Mouse (Mus musculus): ENCODE results near the gene Spdya.
"Not testable (repeated sequence)": the region's sequence is repeated elsewhere in the genome, so short reads cannot be mapped to it uniquely, and the experiment has no call there.

The Spdya gene

DNA sequence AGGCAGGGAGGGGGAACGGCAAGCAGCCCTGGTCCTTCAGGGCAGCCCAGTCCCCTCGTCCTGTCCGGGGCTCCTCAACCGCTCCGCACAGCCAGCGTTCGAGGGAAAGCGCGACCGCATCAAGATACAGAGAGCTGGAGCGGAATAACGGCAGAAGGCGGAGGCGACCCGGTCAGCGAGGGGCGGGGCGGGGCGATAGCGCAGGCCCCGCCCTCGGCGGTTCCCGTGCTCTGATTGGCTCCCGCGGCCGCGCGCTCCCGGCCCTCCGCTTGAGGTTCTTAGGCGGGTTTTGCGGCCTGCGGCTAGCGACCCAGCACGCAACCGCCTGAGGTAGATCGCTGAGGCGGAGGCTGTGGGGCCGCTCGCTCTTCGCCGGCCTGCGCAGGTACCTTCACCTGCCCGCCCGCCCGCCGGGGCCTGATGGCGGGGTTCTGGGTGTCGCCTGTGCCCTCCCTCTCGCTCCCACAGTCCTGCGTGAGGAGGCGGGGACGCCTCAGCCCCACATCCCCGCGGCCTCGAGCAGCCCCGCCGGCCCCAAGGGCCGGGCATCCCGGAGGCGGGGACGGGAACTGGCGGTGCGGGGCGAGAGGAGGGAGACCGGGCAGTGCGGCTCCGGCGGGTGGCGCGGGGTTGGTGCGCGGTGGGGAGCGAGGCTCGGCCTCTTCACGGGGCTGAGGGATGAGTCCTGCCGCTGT lies at the start of gene Spdya:
Gene Spdya, plus strand, starts transcription at position 305 of the 695 bp plus-strand sequence.
- DNase-seq: peak; percentile 77 to 79

- no peak for DNase-seq
Observed at GRCm38 (mm10) chr17:71506832-71507231, 45.0 kb upstream of the Spdya start.

DNA sequence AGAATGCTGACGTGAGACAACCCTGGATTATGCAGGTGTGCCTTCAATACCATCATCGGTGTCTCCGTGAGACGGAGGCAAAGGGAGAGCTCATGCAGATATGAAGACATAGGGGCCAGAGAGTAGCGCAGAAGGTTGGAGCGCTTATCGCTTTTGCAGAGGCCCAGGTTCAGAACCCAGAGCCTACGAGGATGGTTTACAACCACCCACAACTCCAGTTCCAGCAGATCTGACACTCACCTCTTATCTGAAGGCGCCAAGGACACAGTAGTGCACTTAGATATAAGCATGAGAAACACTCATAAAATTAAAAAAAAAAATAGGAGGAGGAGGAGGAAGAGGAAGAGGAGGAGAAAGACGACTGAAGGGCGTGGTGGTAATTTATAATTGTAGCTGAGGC lies 41.6 kb upstream of the Spdya start:
- no peak for DNase-seq

GRCm38 (mm10) chr17:71526302-71526708 lies 25.6 kb upstream of the Spdya start:
- DNase-seq: no peak

DNA sequence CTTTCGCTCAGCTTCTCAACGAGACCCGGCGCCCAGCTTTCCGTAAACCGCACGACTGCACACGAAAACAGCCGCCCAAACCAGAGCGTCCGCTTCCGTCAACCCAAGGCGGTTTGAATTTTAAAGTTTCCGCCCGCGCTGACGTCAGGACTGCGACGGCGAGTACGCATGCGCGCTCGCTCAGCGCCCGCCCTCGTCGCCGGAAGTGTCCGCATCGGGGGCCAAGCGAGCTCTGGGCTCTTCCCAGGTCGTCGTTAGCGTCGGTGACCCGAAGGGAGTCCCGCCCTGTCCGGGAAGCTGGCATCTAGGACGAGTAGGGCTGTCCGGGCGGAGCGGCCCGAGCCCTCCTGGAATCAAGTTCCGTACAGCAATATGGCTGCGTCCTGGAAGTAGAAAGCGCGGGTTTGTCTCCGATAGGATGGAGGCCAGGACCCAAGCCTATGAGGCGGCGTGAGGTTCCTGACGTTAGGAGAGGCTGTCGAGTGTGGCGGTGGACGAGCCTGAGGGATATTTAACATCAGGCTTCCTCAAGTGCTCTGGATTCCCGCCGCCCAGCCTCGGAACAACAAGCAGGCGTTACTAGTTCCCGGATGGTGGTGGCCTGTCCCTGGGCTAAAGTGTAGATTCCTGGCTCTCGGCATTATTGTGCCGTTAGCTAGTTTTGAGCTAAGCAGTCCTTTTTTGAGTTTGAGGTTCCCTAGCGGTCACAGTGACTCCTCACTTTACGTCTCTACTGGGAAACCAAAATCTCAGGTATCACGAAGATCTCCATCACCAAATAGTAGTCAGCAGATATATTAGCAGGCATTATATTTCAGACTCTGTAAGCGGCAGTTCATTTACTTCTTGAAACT lies 24.9 kb upstream of the Spdya start, which contains the start of gene Ndc80:
Gene Ndc80, minus strand, starts transcription at position 147 of the 854 bp plus-strand sequence.
- DNase-seq: peak; percentile 87

- DNase-seq: no peak
Observed at GRCm38 (mm10) chr17:71528042-71528441, 23.8 kb upstream of the Spdya start.

- DNase-seq: not testable (repeated sequence)
Observed at GRCm38 (mm10) chr17:71535595-71535994, 16.3 kb upstream of the Spdya start.

DNA sequence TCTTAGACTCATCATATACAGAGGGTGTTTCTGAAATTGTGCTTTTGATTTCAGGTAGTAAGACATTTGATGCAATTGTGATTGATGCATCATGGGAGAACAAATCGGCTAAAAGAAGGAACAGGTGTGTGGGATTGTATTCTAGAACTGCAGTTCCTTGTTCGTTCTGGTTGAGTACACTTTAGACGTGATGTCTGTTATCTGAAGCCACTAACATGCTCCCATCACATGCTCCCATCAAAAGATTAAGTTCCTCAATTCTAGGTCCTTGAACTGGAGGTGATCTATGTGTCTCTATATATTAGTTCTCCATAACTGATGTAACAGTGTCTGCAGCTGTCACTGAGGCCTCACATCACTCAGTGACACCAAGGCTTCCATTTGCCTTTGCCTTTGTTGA lies 14.7 kb upstream of the Spdya start:
- DNase-seq: no peak

DNA sequence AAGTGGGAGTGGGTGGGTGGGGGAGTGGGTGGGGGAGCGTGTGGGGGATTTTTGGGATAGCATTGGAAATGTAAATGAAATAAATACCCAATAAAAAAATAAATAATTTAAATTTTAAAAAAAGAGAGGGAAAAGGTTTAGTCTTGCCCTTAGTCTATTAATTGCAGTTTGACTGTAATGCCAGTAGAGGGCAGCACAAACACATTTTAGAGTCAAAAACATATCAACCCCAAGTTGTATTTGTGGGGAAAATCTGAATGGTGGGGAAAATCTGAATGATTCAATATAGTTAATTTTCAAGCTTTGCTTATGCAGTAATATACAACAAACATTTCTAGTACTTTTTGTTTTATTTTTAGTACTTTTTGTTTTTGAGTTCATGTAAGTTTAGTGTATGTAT lies 3.3 kb upstream of the Spdya start:
- no peak for DNase-seq

- DNase-seq: no peak
Observed at GRCm38 (mm10) chr17:71551350-71551749, 511 bp upstream of the Spdya start.

GRCm38 (mm10) chr17:71552901-71553300 lies 1.0 kb downstream of the Spdya start:
- DNase-seq: no peak

DNA sequence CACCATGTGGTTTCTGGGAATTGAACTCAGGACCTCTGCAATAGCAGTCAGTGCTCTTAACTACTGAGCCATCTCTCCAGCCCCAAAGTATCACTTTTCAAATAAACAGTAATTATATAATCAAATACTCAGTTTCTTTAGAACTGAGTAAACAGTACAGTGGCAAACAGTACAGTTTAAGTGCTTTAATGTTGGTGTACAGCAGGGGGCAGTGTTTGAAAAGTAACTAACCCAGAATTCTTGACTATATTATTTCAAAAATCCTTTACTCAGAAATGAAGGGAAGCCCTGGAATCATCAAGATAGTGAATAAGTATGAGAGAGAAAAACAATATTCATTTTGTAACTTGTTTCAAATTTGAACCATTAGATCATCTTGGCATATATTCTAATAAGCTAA lies 9.8 kb downstream of the Spdya start:
- DNase-seq: no peak

GRCm38 (mm10) chr17:71579176-71579705 lies 27.4 kb downstream of the Spdya start:
- DNase-seq: no peak

DNA sequence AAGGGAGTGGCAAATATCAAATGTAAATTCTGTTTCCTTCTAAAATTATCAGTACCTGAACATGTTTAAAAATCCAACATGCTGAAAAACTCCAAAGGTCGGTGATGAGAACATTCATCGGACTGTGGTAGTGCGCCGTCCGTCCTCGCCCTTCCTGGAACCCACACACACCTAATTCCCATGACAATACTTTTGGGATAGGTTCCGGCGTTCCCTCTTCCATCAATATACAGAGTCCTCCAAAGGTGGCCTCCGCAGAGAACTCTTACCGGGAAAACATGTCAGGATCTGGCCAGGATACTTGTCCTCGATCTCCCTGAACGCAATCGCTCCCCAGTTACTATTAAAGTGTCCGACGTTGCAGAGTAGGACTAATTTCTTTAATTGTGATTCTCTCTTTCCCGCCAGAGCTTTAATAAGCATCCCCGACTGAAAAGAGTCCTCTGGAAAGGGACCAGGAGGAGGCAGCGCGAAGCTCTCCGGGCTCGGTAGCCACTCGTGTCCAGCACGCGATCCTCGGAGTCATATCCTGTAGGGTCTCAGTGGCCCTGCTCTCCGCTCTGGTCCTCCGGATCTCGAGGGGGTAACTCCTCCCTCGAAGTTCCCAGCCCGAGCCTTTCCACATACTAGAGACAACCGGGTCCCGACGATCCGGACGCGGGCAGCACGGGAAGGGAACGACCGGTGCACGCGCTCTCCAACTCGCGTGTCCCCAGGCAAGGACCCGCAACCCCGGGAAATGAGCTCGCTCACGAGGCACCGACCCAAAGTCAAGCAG lies 46.2 kb downstream of the Spdya start:
- no peak for DNase-seq

DNA sequence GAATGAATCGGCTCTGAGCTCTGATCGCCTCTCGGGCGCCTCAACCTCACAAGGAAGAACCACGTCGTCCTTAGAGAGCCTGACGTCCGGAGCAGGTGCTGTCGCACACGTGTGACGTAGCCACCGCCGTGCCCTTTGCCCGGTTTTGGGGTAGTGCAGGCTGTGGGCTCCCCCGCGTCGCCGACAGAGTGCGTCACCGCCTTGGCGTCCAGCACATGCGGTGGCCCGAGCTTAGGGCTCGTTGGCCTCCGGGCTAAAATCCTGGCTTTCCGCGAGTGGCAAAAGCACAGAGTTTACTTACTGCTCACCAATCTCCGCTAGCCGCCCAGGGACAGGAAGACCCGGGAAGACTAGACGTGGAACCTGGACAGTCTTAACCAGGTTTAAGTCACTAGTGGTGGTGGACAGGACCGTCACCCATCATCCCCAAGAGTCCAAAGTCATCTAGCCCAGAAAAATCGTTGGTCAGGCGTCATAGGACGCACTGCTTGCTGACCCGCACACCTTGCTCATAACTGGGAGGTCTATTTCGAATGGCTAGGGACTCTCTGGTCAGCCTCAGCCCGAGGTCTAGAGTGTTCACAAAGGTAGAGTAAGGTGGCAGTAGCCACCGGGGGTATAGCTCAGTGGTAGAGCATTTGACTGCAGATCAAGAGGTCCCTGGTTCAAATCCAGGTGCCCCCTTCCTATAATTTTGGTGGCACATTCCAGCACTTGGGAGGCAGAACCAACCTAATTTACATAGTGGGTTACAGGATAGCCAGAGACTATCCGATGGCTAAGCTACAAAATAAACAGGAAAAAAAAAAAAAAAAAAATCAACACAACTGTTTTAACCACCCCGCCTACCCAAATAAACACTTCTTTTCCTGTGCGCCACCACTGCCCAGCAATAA lies 47.0 kb downstream of the Spdya start:
- peak; percentile 87 to 90 for DNase-seq

DNA sequence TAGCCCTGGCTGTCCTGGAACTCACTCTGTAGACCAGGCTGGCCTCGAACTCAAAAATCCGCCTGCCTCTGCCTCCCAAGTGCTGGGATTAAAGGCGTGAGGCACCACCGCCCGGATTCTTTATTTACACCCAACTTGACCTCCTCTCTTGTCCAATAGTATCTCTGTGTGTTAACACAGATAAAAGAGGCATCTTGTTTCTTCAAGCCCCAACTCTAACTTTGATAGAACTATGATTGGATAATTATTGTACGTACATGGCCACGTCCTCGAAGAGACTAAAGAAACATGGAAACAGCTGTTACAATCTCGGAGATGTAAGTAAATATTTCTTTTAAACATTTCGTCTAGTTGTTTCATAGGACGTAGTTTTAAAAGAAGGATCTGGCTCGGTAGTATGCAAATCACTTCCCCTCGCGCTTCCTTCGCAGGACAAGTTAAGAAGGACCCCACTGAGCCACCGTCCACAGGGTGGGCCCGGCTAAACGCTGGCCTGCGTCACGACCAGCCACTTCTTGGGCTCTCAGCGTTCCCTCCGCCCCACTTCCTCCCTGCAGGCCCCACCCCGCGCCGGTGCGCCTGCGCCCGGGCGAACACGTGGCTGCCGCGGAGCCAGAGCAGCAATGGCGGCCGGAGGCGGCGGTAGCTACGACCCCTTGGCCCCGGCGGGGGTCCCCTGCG lies 63.9 kb downstream of the Spdya start, which contains the start of gene Wdr43:
Gene Wdr43, plus strand, starts transcription at position 258 of the 681 bp plus-strand sequence.
- peak; percentile 94 to 96 for DNase-seq

DNA sequence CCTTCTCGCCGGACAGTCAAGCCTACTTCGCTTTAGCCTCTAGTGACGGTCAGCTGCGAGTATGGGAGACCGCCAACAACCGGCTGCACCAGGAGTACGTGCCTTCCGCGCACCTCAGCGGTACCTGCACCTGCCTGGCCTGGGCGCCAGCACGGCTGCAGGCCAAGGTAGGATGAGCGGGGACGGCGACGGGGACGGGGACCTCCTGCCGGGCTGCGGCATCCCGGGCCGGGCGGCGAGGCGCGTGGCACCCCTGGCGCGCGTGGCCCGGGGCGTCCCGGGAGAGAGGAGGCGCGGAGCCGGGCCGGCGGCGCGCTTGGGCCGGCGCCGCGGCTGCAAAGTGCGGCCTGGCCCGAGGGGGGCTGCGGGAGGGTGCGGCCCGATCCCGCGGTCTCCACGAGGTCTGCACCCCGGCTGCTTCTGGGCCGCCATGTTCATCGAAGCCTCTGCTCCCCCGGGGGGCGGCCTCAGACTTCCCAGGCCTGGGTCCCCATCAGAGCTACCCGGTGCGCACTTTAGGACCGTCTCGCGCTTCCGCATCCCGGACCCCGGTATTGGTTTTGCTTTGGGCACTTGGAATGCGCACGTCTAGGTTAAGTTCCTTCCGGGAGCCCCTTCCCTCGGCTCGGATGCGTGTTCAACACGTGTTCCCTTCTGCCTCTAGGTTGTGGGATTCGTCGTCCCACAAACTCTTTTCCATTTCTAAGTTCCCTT lies 64.6 kb downstream of the Spdya start:
- peak; percentile 16 to 46 for DNase-seq

DNA sequence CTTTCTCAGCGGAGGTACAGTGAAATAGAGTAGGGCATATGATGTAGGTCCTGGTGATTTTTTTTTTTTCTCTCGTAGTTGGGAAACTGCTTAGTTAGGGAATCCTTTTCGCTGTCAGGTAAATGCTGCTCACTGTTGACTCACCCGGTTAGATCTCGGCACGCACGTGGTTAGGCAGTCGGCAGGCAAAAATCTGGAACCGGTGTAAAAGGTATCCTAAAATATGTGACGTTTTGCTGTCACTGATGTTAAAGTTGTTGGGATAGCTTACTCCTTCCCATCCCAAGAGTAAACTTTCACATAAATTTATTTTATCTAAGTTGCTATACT lies 65.1 kb downstream of the Spdya start:
- no peak for DNase-seq

DNA sequence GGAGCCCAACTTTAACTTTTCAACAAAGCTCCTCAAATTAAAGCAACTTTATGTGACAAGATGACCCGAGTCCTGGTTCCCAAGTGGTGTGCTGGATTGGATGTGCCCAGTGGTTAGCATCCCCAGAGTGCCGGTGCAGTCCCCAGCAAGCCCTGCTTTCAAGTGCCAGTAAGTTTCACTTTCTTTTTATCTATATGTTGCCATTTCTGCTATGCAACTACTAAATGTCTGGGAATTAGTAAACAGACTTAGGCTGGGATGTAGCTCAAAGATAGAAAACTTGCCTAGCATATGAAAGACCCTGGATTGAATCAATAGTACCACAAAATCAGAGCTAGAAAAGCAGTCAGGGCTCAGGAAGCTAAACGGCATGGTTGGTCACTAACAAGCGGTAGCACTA lies 66.1 kb downstream of the Spdya start:
- no peak for DNase-seq

GRCm38 (mm10) chr17:71631806-71632205 lies 79.9 kb downstream of the Spdya start:
- no peak for DNase-seq

- no peak for DNase-seq
Observed at GRCm38 (mm10) chr17:71633350-71633749, 81.5 kb downstream of the Spdya start.
